Mouse (Mus musculus): ENCODE results near the gene Zfp13.

DNA sequence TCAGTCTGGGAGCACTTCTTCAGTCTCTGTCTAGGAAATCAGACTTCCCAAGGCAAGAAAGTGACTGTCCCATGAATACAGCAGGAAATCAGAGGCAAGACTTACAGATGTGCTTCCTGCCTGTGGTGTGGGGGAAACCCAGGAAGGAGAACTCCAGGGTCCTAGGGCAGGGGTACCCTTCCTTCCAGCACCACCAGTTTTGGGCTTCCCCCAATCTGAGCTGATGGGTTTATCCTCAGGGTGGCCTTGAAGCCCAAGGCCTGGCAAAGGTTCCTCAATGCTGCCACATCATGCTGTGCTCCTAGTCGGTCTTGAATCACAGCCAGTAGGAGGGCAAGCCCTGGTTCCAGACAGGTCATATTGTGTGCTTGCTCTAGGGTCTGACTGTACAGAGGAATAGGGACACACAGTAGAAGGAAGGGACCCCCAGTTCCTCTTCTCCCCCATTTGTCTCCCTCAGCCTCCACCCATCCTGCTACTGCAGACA, 45.6 kb downstream of the Zfp13 start:
- no peak for TF ChIP-seq POLR2A (IDR thresholded peaks at IDR 0.05; ENCODE audit: insufficient read depth, low read length)
- TF ChIP-seq EP300 (IDR thresholded peaks at IDR 0.05; ENCODE audit: insufficient read depth, low read depth, low read length) = no peak
